Mouse (Mus musculus) G1E (cell line): ENCODE measurements around the gene Sptssb. TPM values are rescaled to one million over a fixed set of nuclear protein-coding genes. Genes with fewer than 3 reads are reported as not detected.

Source experiments
- ATAC-seq: 2 replicates; pipeline ENCODE4 v1.8.0; 2016; ENCODE audit warnings: mild to moderate bottlenecking; ENCODE audit not compliant: insufficient number of reproducible peaks, poor library complexity, low FRiP score, severe bottlenecking; ENCODE audit errors: extremely low read depth
- DNase-seq: peaks from one replicate; pipeline ENCODE4 v3.0.0; 2012; ENCODE audit warnings: low spot score
- H3K27me3 ChIP-seq: 2 replicates; pipeline ENCODE4 v1.6.1; 2012; ENCODE audit warnings: mild to moderate bottlenecking, low read length, inconsistent platforms; ENCODE audit not compliant: insufficient read depth
- H3K36me3 ChIP-seq: replicated peaks from 2 replicates; pipeline ENCODE3; 2012; ENCODE audit warnings: mild to moderate bottlenecking, inconsistent platforms
- H3K4me1 ChIP-seq: 2 replicates; pipeline ENCODE4 v1.6.1; 2012; ENCODE audit warnings: low read depth, low read length, inconsistent platforms, mixed read lengths; ENCODE audit not compliant: insufficient read depth
- H3K4me3 ChIP-seq: 2 replicates; pipeline ENCODE4 v1.5.1; 2012; ENCODE audit warnings: low read depth, mild to moderate bottlenecking, inconsistent platforms, low read length, moderate library complexity, mixed read lengths
- H3K9me3 ChIP-seq: replicated peaks from 2 replicates; pipeline ENCODE4 v1.6.1; 2012; ENCODE audit warnings: inconsistent platforms
- CTCF ChIP-seq: IDR thresholded peaks from 2 replicates; pipeline ENCODE4 v1.5.1; 2012; ENCODE audit warnings: low read depth, low read length, inconsistent platforms, mixed read lengths
- GATA1 ChIP-seq: IDR thresholded peaks from 2 replicates; pipeline ENCODE4 v1.6.1; 2012; ENCODE audit warnings: borderline replicate concordance, low read length, inconsistent platforms, mixed read lengths
- GATA2 ChIP-seq: IDR thresholded peaks from 2 replicates; pipeline ENCODE4 v1.6.1; 2012; ENCODE audit warnings: low read depth, low read length, inconsistent platforms, borderline replicate concordance
- POLR2AphosphoS5 ChIP-seq: IDR thresholded peaks from 2 replicates; pipeline ENCODE4 v1.6.1; 2012; ENCODE audit warnings: low read depth, low read length, inconsistent platforms; ENCODE audit not compliant: insufficient replicate concordance
- TAL1 ChIP-seq: conservative IDR thresholded peaks from 2 replicates; pipeline ENCODE4 v1.6.1; 2012; ENCODE audit warnings: low read depth, low read length, inconsistent platforms, mixed read lengths
- polyA plus RNA-seq: library from polyadenylated mRNA; stranded (reverse); fragments of >175 nt; gene quantifications from 2 replicates; pipeline ENCODE4 v1.2.3, GENCODE M21; 2012
- total RNA-seq, 2 experiments: library from RNA; stranded (forward) in 1 of 2; stranded (reverse) in 1 of 2; fragments of 200-1000 nt in 1 of 2; fragments of >200 nt in 1 of 2; fragmentation: Nextera tagmentation in 1 of 2; gene quantifications; 2 replicates each; pipeline ENCODE4 v1.2.3; 2014 to 2017

The Sptssb gene
- total and polyA plus RNA-seq, 3 experiments: not detected

DNA sequence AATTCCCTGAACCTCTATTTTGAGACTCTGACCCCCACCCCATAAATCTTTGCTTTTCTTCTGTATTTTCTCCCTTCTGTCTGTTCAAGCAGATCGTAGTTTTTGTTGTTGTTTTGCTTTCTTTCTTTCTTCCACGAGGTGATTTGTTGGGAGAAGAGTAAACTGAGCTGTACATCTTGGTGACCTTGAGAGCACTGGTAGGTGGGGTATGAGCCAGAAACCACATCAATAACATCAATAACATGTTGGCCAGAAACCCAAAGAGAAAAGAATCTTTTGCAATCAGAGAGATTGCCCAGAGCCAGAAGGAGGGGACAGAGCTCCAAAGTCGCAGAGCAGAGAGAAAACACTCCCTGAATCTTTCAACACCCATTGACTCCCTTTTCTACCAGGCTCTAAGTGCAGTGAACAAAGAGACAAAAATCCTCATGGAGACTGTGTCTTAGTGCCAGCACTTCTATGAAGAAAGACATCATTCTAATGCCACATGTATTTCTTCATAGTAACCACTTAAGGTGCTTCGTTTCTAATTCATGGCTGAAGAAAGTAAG, 80.4 kb downstream of the Sptssb start:
- ATAC-seq (no peak), DNase-seq (no peak)
- H3K27me3 ChIP-seq: peaks cover 4% of the 10 kb centered on the region; the same call in 1 of the 2 replicates
- no peaks in the 10 kb centered on the region for H3K9me3 ChIP-seq
- no peak for TF ChIP-seq GATA1
- no peak for TF ChIP-seq CTCF
- no peak for TF ChIP-seq TAL1
- TF ChIP-seq POLR2AphosphoS5: no peak
- no peak for TF ChIP-seq GATA2
- H3K4me3 ChIP-seq: no peak overlapping the region
- no peaks in the 10 kb centered on the region for H3K36me3 ChIP-seq
- no peaks in the 10 kb centered on the region for H3K4me1 ChIP-seq

GRCm38 (mm10) chr3:69773356-69773755, 86.4 kb downstream of the Sptssb start:
- no peak for ATAC-seq
- Histone ChIP-seq H3K27me3 (peaks cover 11% of the 10 kb centered on the region), H3K4me3 (no peak overlapping the region), H3K9me3 (no peaks in the 10 kb centered on the region), H3K4me1 (no peaks in the 10 kb centered on the region), H3K36me3 (no peaks in the 10 kb centered on the region)
- no peak for DNase-seq
- TF ChIP-seq CTCF (no peak), TAL1 (no peak), GATA2 (no peak), GATA1 (no peak), POLR2AphosphoS5 (no peak)

Other genes with a start within 250 kb of the Sptssb start
- gene Nmd3, start 138.0 kb downstream of the Sptssb start, total RNA-seq (2014; fragmentation: Nextera tagmentation): 187 and 229 TPM in 2 replicates
- gene Nmd3, start 138.0 kb downstream of the Sptssb start, total RNA-seq (2017): 97.0 and 97.8 TPM in 2 replicates
- gene Nmd3, start 138.0 kb downstream of the Sptssb start, polyA plus RNA-seq: 104 and 138 TPM in 2 replicates
- not detected in 2 replicates for gene Otol1, start 147.7 kb upstream of the Sptssb start, total RNA-seq (2014; fragmentation: Nextera tagmentation)
- gene Otol1, start 147.7 kb upstream of the Sptssb start, total RNA-seq (2017): 0.11 TPM in 1 of 2 replicates, not detected in the other
- gene Otol1, start 147.7 kb upstream of the Sptssb start, polyA plus RNA-seq: not detected in 2 replicates